Mouse (Mus musculus) bone marrow macrophage, adult 2 months (primary cell): ENCODE measurements around the gene Gse1.

Experiments
- CTCF ChIP-seq: IDR thresholded peaks from 2 replicates; pipeline ENCODE4 v1.5.1; 2012; ENCODE audit warnings: low read depth, mild to moderate bottlenecking, low read length, moderate library complexity
- POLR2A ChIP-seq: IDR thresholded peaks from 2 replicates; pipeline ENCODE4 v1.6.1; 2012; ENCODE audit warnings: mild to moderate bottlenecking, low read depth, low read length, borderline replicate concordance

GRCm38 (mm10) chr8:120471166-120471565 lies 242.9 kb downstream of the Gse1 start:
- TF ChIP-seq POLR2A (no peak), CTCF (no peak)
